10 mouse cellular contexts compared by ENCODE assay signal in the genomic region with DNA sequence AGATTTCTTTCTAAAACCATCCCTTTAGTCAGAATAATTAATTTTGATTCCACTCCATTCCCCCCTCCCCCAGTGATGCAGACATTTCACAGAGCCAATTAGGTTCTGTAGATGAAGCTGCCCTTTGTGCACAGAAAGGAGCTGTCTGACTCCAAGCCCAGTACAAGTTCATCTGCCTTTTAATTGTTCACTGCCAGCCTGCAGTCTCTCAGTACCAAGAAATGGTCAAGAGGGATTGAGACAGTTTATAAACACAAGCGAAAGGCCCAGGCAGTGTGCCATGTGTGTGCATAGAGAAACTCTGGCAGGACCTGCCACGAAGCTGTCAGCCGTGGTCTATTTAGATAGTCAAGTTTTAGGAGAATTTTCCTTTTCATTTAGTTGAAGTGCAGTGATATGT.
DNase-seq lines count a peak whose midpoint lies in the region; ATAC-seq lines count a peak whose summit lies in the region.
"Had no signal": no experiment of that assay in that cellular context is flagged by ENCODE, and none has a peak within 500 bp of the region (broad histone marks: within the 10 kb centered on the region; RNA-seq: fewer than 3 reads in every experiment).

No protein-coding gene starts in this region.

- peak; percentile 53; the same call in 1 of the 2 replicates for ATAC-seq in midbrain, embryonic 14.5 days (ENCODE audit: low FRiP score, low TSS enrichment)
- ATAC-seq in heart, embryonic 16.5 days (replicated peaks; ENCODE audit: extremely low read depth, insufficient read depth, low FRiP score), result no peak
- peak; percentile 61 for ATAC-seq in neural tube, embryonic 14.5 days (ENCODE audit: low read depth)

- H3K36me3 ChIP-seq in midbrain, embryonic 14.5 days (ENCODE audit: control insufficient read depth, insufficient read depth, low read length), result no peaks in the 10 kb centered on the region
- H3K36me3 ChIP-seq in midbrain, embryonic 10.5 days, result no peaks in the 10 kb centered on the region
- no peaks in the 10 kb centered on the region for H3K36me3 ChIP-seq in heart, embryonic 16.5 days (ENCODE audit: control insufficient read depth, insufficient read depth)
- H3K36me3 ChIP-seq in neural tube, embryonic 14.5 days (ENCODE audit: control insufficient read depth, insufficient read depth, low read length), result no peaks in the 10 kb centered on the region
- H3K36me3 ChIP-seq: limb, embryonic 13.5 days; neural tube, embryonic 12.5 days had no signal

- no peaks in the 10 kb centered on the region for H3K27me3 ChIP-seq in midbrain, embryonic 14.5 days (ENCODE audit: control insufficient read depth, insufficient read depth, low read length)
- H3K27me3 ChIP-seq in midbrain, embryonic 10.5 days (ENCODE audit: low read depth, poor library complexity, severe bottlenecking), result no peaks in the 10 kb centered on the region
- no peaks in the 10 kb centered on the region for H3K27me3 ChIP-seq in heart, embryonic 16.5 days (ENCODE audit: control insufficient read depth, insufficient read depth, low read length)
- no peaks in the 10 kb centered on the region for H3K27me3 ChIP-seq in neural tube, embryonic 14.5 days (ENCODE audit: control insufficient read depth, insufficient read depth, low read length)
- H3K27me3 ChIP-seq: neural tube, embryonic 12.5 days had no signal

- H3K9me3 ChIP-seq in midbrain, embryonic 14.5 days (ENCODE audit: control insufficient read depth, low read length), result no peaks in the 10 kb centered on the region
- no peaks in the 10 kb centered on the region for H3K9me3 ChIP-seq in midbrain, embryonic 10.5 days (replicated peaks)
- no peaks in the 10 kb centered on the region for H3K9me3 ChIP-seq in heart, embryonic 16.5 days (replicated peaks; ENCODE audit: control insufficient read depth, low read length)
- no peaks in the 10 kb centered on the region for H3K9me3 ChIP-seq in neural tube, embryonic 14.5 days (ENCODE audit: control insufficient read depth, low read length)
- H3K9me3 ChIP-seq: limb, embryonic 13.5 days; neural tube, embryonic 12.5 days had no signal

- no peak overlapping the region for H3K4me3 ChIP-seq in midbrain, embryonic 14.5 days (replicated peaks; ENCODE audit: low read depth, low read length)
- no peak overlapping the region for H3K4me3 ChIP-seq in midbrain, embryonic 10.5 days
- no peak overlapping the region for H3K4me3 ChIP-seq in heart, embryonic 16.5 days (ENCODE audit: low read length)
- no peak overlapping the region for H3K4me3 ChIP-seq in neural tube, embryonic 14.5 days (ENCODE audit: low read depth, low read length)
- H3K4me3 ChIP-seq: limb, embryonic 13.5 days; neural tube, embryonic 12.5 days had no signal

- no peak overlapping the region for H3K27ac ChIP-seq in midbrain, embryonic 14.5 days (replicated peaks; ENCODE audit: low read depth, low read length)
- no peak overlapping the region for H3K27ac ChIP-seq in midbrain, embryonic 10.5 days (replicated peaks)
- peak overlapping the region; percentile 77 for H3K27ac ChIP-seq in heart, embryonic 16.5 days (ENCODE audit: low read length)
- H3K27ac ChIP-seq in neural tube, embryonic 14.5 days (ENCODE audit: low read depth, low read length), result no peak overlapping the region
- H3K27ac ChIP-seq: limb, embryonic 13.5 days; neural tube, embryonic 12.5 days had no signal

- WGBS in midbrain, embryonic 14.5 days, result 67% methylated on average over 3 of the region's 3 CpGs
- WGBS in midbrain, embryonic 10.5 days, result 89% methylated on average over 3 of the region's 3 CpGs
- 38% methylated on average over 3 of the region's 3 CpGs for WGBS in heart, embryonic 16.5 days
- WGBS in neural tube, embryonic 14.5 days, result 68% methylated on average over 3 of the region's 3 CpGs

- H3K4me2 ChIP-seq in midbrain, embryonic 14.5 days (ENCODE audit: low read length), result no peak overlapping the region
- peak overlapping the region; percentile 35; the same call in 1 of the 2 replicates for H3K4me2 ChIP-seq in heart, embryonic 16.5 days (ENCODE audit: low read depth, low read length)
- no peak overlapping the region for H3K4me2 ChIP-seq in neural tube, embryonic 14.5 days (ENCODE audit: low read depth, low read length)
- H3K4me2 ChIP-seq: limb, embryonic 13.5 days; neural tube, embryonic 12.5 days had no signal

- peaks cover 27% of the 10 kb centered on the region for H3K4me1 ChIP-seq in midbrain, embryonic 14.5 days (ENCODE audit: control insufficient read depth, insufficient read depth, low read length)
- peaks cover 43% of the 10 kb centered on the region for H3K4me1 ChIP-seq in midbrain, embryonic 10.5 days
- H3K4me1 ChIP-seq in heart, embryonic 16.5 days (ENCODE audit: control insufficient read depth, insufficient read depth, low read length), result peaks cover 66% of the 10 kb centered on the region
- peaks cover 27% of the 10 kb centered on the region for H3K4me1 ChIP-seq in neural tube, embryonic 14.5 days (ENCODE audit: control insufficient read depth, insufficient read depth, low read length)

- no peak overlapping the region for H3K9ac ChIP-seq in midbrain, embryonic 14.5 days (replicated peaks; ENCODE audit: low read length)
- H3K9ac ChIP-seq in heart, embryonic 16.5 days (ENCODE audit: low read length), result peak overlapping the region; percentile 33; the same call in 1 of the 2 replicates
- no peak overlapping the region for H3K9ac ChIP-seq in neural tube, embryonic 14.5 days (replicated peaks; ENCODE audit: low read depth, low read length)
- H3K9ac ChIP-seq: limb, embryonic 13.5 days; neural tube, embryonic 12.5 days had no signal

- peak; percentile 69 for DNase-seq in adrenal gland, postnatal 10 days
- DNase-seq in adrenal gland, adult 8-10 months, result no peak
- DNase-seq in midbrain, embryonic 14.5 days, result peak; percentile 48
- DNase-seq in midbrain, embryonic 10.5 days (ENCODE audit: low spot score), result no peak
- DNase-seq in layer of hippocampus, postnatal 25 days (ENCODE audit: extremely low spot score in 1 of 2, low spot score in 1 of 2), result no peak
- no peak for DNase-seq in right cerebral cortex, postnatal 25 days

Comparison
In these comparisons a context has a peak if more than half of its experiments do, and no peak if none do; other contexts are left out.
1. DNase-seq: peak in adrenal gland, postnatal 10 days (single experiment) and midbrain, embryonic 14.5 days (single experiment); none in adrenal gland, adult 8-10 months (single experiment), midbrain, embryonic 10.5 days (single experiment), layer of hippocampus, postnatal 25 days (0 of 2) and right cerebral cortex, postnatal 25 days (single experiment).